Mouse (Mus musculus): Measurements from ENCODE around the gene 1700001C19Rik.

The 1700001C19Rik gene

DNA sequence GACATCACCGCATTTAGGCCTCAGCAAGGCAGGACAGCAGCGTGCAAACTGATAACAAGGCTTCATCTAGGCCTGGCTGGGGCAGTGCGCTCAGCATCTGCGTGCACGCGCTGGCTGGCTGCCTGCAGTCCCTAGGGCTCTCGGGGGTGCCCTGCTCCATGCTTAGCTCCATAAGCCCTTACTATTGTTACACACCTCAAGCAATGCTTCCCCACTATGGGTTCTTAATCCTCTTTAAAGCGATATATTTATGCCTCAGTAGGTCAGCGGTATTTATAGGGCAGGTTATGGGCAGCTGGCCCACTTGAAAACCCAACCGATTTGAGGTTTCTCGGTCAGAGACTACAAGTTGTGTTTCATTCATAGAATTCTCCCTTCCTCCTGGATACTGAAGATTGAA lies 55.3 kb downstream of the 1700001C19Rik start:
- no peak for DNase-seq (ENCODE audit: low read depth in 1 of 2, low spot score in 2 of 2)

DNA sequence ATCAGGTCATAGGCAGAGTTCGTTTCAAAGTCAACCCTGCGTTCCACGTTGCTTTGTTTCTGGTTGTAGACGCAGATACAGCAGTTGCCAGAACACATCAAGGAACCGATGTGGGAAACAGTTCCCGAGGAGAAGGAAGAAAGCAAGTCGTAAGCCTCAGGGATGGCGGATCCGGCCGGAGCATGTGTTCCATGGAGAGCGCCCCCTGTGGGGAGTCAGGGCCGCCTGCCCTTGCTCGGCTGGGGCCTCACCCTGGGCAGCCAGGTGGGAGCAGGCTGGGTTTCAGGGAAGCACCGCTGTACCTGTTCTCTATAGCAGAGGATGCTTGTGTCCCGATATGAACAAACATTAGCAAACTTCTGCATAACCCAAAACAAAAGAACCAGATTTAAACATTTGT lies 59.0 kb downstream of the 1700001C19Rik start:
- DNase-seq (ENCODE audit: low read depth in 1 of 2, low spot score in 2 of 2) = no peak

DNA sequence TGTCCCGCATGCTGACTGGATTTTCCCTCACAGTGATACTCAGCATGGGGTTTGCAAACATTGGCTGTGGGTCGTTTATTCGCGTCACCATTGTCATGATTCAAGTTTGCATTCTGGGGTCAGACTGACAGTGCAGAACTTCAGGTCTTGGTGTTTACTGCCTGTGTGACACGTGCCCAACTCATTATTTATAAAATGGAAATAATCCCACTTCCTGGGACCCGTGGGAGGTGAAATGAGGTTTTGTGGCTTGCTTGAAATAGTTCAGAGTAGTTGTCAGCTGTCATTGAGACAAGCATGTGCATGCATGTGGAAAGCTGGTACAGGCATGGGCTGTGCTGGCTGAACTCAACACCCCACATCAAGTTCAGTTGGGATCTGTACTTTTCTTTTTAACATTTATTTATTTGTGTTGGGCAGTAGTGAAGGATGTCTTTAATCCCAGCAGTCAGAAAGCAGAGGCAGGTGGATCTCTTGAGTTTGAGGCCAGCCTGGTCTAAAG lies 60.3 kb downstream of the 1700001C19Rik start:
- no peak for DNase-seq (ENCODE audit: low read depth in 1 of 2, low spot score in 2 of 2)

DNA sequence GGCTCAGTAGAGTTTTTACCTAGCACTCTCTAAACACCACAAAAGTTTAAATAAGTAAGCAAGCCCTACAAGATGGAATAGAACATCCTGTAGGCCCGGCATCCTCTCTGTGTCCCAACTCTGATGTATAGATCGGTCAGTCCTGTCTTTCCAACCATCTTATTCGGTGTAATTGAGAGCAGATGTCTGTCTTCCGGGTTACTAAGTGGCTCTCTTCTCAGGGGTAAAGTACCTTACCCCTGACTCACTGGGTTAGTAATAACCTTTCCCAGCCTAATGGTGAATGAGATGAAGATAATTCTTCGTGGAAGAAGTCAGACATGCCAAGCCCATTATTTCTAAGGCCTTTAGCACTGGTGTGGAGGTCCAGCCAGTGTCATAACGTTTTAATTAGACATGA lies 63.2 kb downstream of the 1700001C19Rik start:
- DNase-seq (ENCODE audit: low read depth in 1 of 2, low spot score in 2 of 2) = no peak

DNA sequence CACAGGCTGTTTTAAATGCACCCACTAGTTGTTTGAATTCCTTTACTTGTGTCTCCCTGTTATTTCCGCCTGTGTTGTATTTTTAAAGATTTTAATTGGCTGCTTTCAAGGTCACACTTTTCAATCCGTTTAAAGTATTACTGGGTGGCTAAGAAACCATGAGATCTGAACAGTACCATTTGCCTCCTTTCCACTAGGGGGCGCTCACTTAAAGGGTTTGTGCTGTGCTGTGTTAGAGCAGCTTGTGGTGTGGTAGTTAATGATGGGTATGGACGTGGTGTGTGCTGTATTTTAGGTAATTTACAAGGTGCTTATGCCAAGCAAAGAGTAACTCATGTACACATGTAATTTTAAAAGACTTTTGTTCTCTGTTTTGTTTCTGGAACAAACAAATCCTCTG lies 65.7 kb downstream of the 1700001C19Rik start:
- DNase-seq (ENCODE audit: low read depth in 1 of 2, low spot score in 2 of 2) = peak in 1 of 2 experiments; percentile 34

DNA sequence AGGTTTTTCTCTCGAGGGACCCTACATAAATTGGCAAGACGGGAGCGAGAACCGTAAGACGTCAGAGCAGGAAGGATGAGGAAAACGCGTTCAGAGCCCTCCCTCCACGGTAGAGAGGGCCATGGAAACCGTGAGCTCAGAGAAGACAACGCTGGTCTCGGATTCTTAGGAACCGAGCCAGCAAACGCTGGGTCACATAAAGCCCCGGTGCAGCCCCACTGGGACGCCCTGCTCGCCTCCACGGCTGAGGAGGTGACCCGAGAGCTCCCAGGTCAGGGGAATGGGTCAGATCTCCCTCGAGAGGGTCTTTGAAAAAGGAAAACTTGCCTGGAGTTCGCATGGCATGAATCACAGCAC lies 68.1 kb downstream of the 1700001C19Rik start:
- no peak for DNase-seq (ENCODE audit: low read depth in 1 of 2, low spot score in 2 of 2)

DNA sequence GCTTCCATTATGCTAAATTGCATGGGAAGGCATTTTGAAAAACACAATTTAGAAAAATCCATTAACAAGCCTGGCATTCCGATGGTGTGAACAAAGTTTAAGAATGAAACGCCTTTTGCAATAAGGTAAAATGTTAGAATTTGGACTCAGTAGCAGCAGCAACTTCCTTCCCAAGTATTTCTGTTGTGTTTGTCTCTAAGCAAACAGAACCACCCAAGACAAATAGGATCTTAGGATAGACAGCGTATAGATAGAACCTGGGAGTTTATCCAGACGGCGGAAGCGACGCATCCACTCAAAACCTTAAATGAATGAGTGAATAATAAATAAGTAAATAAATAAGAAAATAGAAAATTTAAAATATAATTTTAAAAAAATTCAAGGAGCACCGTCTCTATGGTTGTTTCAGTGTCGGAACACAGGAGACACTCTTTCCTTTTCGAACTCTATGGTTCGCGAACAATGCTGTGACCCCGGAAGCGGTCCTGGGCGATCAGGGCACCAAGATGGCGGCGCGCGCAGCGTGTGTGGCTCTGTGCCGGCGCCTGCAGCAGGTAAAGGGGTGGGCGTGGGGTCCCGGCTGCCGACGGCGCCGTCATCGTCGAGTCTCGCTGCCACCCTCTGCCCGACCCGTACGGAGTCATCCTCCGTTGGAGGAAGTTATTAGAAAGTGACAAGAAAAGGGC lies 68.6 kb downstream of the 1700001C19Rik start, which contains the start of gene Mrps10:
Gene Mrps10, plus strand, starts transcription at position 487 of the 686 bp plus-strand sequence.
- peak; percentile 51 to 58 for DNase-seq (ENCODE audit: low read depth in 1 of 2, low spot score in 2 of 2)
